Mouse (Mus musculus) megakaryocyte, adult 5-6 weeks (primary cell): ENCODE data around the gene Fam117b. TPM values are rescaled to one million over a fixed set of nuclear protein-coding genes. Genes with fewer than 3 reads are reported as not detected.

Experiments
- ATAC-seq: 2 replicates; pipeline ENCODE4 v1.8.0; 2016; ENCODE audit warnings: mild to moderate bottlenecking, inconsistent platforms; ENCODE audit not compliant: poor library complexity, severe bottlenecking
- total RNA-seq, 2 experiments: library from RNA; stranded (forward) in 1 of 2; stranded (reverse) in 1 of 2; fragments of 153-499, 151-499 nt in 1 of 2; fragments of 221-1000, 200-1000 nt in 1 of 2; gene quantifications; 2 replicates each; pipeline versions ENCODE4 v1.2.3 to v1.2.4; 2015 to 2017

Gene Fam117b
- total RNA-seq, 2 experiments from 2014 or later, result 40.4 to 40.7 TPM

DNA sequence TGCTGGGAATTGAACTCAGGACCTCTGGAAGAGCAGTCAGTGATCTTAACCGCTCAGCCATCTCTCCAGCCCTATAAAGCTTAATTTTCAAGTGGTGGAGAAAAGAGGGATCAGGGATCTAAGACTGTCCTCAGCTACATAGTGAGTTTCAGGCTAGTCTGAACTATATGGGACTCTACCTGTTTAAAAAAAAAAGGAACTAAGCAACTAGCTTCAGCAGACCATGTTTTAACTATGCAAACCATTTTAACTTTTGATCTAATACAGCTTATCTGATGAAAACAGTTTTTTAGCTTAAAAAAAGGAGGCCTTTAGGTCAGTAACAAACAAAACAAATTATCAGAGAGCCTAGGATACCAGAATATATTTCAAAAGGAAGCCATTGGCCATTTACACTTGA, 1.9 kb upstream of the Fam117b start:
- no peak for ATAC-seq

DNA sequence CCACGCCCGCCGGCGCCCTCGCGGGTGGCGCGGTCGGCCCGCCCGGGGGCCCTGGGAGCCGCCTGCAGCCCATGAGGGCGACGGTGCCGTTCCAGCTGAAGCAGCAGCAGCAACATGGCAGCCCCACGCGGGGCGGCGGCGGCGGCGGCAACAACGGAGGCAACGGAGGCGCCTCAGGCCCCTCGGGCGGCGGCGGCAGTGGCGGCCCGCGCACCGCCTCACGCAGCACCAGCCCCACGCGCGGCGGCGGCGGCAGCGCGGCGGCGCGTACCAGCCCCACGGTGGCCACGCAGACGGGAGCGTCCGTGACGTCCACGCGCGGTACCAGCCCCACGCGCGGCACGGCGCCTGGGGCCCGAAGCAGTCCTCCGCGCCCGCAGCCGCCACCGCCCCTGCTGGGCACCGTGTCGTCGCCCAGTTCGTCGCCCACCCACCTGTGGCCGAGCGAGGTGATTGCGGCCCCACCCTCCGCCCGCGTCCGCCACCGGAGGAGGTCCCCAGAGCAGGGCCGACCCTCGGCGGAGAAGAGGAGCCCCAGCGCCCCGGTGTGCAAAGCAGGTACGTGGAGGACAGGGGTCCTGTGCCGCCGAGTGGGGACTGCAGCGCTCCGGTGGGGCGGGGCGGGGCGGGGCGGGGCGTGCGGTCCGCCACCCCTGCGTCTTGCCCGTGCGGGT, 526 bp downstream of the Fam117b start:
- ATAC-seq, result peak; percentile 8

DNA sequence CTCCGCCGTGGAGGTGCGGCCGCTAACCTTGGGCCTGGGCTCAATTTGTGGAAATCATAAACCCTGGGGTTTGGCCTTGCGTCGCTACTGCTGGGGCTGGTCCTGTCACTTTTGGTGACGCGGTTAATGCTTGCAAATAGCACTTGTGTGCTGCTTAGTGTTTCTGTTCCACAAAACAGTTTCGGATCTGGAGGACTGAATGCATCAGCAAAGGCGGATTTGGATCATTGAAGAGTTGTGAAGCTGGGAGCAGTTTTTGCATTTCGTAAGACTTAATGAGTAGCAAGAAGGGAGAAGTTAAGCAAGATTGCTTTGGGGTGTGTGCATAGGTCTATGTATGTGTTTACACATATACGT, 1.0 kb downstream of the Fam117b start:
- ATAC-seq, result peak; percentile 68

DNA sequence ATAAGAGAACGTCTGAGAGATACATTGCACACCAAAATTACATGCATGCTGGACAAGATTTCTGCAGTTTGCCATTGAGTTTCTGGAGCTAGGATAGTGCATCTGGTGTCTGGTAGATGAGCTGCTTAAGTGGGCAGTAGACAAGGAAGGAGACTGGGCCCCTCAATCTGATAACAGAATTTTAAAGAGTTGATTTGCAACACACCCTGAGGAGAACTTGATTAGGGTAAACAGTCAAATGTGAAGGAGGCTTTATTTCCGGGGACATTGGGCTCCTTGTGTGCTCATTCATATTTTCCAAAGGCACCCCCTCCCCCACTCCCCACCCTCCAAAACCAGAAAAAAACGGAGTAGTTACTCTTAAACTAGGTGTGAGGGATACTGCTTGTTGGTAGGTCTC, 2.0 kb downstream of the Fam117b start:
- no peak for ATAC-seq

DNA sequence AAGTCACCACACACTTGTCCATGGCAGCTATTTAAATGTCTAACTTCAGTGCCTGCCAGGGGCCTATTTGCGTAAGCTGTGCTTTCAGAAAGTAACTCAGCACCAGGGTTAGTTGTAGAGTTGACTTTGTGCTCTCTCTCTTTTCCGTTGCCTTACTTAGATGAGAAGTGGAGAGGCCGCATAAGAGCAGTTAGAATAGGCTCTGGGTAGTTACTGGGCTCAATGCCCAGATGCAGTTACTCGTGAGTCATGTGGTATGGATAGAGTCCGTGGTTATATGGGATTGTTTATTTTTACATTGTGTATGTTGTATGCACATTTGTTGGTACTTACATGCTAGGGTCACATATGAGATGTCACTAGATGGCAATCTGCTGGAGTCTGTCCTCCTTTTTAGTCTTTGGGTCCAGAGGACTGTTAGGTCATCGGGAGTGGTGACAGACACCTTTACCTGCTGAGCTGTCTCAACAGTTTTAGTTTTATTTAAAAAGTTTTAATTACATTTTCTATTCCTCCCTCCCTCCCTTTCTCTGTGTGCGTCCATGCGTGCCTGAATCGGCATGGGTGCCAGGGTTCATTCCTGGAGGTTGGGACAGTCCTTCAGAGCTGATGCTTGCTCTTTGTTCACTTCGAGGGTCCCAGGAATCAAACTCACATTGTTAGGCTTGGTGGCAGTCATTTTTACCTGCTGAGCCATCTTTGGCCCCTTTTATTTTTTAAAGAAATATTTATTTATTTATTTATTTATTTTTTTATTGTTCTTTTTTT, 3.2 kb downstream of the Fam117b start:
- ATAC-seq, result no peak

DNA sequence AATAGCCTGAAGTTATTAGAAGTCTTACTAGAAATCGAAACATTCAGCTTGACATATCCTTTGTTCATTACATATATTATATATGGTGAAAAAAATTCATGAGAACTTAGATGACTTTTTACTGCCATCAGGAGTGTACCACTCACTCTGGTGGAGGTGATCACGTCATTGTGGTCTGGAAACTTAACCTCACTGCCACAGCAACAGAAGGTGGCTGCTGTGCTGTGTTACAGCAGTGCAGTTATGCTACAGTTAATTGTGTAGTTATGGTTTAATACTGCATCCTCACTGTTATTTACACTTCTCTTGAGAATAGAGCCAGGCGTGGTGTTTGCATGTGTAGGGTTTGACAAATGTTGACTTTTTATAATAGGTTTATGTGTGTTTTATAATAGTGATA, 4.6 kb downstream of the Fam117b start:
- no peak for ATAC-seq

DNA sequence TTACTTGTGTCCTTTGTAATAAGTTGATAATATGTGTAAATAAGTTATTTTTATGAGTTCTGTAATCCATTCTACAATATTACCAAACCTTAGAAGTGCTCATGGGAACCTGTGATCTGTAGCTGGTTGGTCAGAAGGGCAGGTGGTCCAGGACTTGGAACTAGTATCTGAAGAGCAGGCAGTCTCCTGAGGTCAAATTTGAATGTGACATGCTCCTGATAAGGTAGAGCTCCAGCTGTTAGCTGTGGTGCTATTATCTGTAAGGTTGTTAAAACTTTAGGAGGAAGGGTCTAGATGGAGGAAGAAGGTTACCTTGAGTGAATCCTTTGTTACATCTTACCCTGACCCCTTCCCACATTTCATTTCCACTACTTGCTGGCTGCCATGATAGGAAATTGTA, 5.3 kb downstream of the Fam117b start:
- ATAC-seq, result no peak

DNA sequence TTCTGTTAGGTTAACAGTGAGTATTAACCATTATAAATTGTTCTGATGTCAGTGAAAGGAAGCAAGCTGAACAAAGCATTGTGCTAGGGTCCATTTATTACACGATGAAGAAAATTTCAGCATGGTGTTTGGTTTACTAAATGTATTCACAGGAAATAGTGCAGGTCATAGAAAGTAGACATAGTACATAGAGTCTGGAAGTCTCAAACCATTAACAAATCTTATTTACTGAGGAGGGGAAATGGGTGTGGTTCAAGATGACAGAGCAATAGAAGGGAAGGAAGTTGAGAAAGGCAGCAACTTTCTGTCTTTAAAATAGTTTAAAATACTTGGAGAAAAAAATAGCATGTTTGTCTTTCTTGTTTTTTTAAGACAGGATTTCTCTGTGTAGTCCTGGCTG, 10.4 kb downstream of the Fam117b start:
- peak; percentile 80 for ATAC-seq

DNA sequence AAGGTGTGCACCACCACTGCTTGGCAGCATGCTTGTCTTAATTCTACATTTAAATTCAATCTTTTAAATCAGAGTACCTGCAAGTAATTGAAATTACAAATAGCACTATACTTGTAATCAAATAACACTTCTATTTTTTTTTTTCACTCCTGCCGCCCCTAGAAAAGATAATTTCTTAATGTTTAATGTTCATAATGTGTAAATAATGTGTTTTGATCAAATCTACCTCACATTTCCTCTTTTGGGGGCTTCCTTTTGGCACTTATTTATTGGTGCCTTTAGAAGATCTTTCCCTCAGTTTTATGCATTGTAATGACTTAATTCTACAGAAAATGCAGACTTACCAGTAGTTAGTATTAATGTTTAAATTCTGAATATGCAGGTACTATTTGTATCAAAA, 10.9 kb downstream of the Fam117b start:
- ATAC-seq, result no peak

DNA sequence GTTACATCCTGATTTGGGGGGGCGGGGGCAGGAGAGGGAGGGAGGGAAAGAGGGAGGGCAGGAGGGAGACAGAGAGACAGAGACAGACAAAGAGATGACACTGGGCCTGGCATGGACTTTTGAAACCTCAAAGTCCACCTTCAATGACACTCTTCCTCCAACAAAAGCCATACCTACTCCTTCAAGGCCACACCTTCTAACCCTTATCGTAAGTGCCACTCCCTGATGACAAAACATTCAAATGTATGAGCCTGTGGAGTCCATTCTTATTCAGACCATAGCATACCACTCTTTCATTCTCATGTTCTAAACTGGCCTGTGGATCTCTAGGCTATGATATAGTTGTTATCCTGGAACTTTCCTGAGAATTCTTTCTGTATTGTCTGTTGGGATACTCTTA, 11.6 kb downstream of the Fam117b start:
- no peak for ATAC-seq

DNA sequence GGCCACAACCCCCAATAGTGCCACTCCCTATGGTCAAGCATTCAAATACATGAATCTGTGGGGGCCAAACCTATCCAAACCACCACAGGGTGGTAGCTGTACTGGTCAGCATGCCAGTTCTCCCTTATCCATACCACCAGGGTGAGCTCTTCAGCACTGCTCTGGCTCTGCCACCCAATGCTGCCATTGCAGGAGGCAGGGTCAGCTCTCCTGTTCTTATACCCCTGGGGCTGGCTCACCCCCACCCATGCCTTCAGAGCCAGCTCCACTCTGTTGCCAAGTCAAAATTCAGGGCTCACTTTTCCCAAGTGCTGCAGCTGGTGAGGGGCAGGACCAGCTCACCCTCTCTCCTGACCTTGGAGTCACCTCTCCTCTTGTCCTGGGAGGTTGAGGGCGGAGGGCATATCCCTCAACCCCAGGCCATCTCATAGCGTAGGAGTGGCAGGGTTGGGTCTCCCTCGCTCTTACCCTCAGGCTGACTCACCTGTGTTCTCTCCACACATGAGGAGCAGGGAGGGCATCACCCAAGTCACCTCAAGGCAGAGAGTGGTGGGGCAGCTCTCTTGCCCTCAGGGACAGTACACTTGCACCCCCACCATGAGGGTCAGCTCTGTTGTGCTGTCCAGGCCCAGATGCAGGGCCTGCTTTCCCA, 13.3 kb downstream of the Fam117b start:
- ATAC-seq, result 0 out of 2 replicates have a peak, but pooled peaks have one; percentile 16

DNA sequence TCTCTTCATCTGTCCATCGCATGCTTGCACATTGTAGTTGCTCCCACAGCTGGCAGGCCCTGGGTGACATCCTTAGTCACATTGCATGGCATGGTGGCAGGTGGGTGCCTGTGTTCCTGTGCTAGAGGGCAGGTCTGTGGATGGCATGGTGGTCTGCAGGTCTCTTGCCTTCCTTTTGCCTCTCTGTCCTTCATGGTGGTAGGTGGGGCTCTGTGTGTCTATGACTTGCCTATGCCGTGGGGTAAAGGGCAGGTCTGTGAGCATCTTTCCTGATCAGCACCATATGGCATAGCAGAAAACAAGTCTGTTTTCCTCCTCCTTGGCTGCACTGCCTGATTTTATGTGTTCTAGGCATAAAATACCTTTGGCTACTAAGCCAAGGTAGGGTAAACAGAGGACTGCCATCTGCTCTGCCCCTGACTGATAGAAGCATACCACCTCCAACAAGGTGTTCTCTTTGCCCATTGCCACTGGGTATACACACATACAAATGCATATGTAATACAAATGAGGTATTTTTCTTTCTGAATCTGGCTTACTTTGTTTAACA, 14.4 kb downstream of the Fam117b start:
- no peak for ATAC-seq

DNA sequence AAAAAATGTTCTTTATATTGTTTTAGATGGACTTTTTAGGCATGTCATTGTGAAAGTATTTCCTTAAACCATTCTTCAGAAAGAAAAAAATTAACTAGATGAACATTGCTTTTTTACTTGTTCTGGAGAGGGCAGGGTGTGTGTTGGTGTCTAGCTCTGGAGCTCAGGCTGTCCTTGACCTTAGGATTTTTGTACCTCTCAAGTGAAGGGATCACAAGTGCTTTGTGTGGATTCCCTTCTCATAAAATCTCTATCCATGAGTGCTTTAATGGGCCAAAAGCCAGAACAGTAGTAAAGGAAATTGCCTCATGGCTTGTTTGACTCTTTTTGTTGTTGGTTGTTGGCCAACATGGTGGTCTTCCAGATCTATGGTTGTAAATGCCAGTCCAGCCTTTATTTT, 18.1 kb downstream of the Fam117b start:
- ATAC-seq, result no peak

DNA sequence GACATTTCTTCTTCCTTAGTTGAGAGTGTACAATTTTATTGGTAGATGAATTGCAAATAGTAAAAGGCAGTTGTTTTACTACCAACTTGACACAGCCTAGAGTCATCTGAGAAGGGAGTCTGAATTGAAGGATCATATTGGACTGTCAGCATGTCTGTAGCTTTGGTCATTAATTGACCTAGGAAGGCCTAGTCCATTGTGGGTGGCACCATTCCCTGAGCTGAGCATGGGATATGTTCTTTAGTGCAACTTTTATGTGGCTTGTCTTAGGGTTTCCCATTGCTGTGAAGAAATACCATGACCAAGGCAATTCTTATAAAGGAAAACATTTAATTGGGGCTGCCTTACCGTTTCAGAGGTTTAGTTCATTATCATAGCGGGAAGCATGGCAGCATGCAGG, 20.2 kb downstream of the Fam117b start:
- ATAC-seq, result no peak

DNA sequence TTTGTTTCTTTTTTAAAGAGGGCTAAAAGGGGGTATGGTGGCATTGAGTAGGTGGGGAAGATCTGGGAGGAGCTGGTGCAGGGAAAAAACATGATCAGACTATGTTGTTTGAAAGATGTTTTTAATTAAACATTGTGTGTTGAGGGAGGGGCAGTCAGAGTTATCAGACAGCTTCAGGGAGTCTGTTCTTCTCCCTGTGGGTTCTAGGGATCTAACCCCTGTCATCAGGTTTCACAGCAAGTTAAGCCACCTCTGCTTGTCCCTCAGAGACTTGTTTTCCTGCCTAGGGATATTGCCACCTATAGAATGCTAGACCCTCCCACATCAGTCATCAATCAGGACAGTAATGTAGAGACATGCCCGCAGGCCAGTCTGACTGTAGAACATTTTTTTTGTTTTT, 28.3 kb downstream of the Fam117b start:
- no peak for ATAC-seq

DNA sequence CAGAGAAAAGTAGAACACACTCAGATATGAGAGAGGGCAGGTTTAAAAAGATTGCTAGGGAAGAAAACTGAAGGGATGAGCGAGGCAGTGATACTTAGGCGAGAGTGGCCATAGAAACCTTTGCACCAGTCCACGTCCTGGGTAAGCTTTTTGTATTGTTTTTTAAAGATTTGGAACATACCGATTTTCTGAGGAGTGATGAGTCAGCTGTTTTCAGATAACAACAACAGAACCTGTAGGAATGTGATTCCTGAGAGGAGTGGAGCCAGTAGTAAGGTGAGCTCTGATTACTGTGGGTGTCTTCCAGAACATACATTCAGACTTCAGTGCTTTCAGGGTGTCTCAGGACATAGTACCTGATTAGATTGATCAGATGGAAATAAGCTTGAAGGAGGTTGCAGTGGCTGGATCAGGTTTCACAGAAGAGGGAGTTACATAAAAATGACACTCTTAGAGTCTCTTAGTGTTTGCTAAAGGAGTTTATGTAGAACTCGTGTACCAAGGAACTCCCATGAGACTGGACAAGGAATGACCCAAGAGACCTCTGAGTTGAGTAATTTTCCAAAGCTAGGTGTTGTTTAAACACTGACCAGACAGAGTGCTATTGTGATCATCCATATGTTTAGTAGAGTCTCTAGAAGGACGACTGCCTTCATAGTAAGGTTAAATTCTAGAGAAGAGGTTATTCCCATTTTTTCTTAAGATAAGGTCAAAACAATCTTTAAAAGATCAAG, 29.4 kb downstream of the Fam117b start:
- no peak for ATAC-seq

DNA sequence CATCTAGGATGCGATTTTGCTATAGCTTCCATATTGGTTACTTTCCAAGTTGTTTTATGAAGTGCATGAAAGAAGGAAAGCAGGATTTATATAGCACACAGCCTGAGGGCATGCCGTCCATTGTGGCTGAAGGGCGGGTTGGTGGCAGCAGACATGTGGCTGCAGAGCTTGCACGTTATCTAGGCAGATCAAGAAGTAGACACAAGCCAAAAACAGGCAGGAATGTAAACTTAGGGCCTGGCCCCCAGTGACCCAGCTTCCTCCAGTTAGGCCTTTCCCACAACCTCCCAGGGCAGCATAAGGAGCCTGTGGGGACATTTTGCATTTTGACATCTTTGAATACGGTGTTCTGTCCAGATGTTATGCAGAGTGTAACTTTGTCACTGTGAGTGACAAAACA, 31.0 kb downstream of the Fam117b start:
- no peak for ATAC-seq

DNA sequence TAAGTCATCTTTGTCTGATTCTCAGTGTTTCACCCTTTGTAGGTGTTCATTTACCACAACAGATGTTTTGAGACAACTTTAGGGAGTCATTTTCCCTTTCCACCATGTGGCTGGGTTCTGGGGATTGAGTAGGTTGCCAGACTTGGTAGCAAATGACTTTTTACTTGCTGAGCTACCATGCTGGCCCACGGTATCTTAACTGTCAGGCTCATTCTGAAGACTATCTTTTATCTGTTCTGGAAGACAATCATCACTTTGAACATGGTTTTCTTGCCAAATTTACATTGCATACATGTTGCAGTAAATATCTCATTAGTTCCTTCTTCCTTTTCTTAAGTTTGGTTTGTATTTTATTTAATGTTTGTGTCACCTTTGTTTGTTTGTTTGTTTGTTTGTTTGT, 33.2 kb downstream of the Fam117b start:
- ATAC-seq, result no peak

DNA sequence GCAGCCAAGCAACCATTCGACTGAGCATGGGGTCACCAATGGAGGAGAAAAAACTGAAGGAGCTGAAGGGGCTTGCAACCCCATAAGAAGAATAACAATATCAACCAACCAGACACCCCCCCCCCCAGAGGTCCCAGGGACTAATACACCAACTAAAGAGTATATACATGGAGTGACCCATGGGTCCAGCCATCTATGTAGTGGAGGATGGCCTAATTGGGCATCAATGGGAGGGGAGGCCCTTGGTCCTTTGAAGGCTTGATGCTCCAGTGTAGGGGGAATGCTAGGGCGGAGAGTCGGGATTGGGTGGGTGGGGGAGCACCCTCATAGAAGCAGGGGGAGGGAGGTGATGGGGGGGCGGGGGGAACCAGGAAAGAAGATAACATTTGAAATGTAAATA, 34.7 kb downstream of the Fam117b start:
- ATAC-seq, result no peak

DNA sequence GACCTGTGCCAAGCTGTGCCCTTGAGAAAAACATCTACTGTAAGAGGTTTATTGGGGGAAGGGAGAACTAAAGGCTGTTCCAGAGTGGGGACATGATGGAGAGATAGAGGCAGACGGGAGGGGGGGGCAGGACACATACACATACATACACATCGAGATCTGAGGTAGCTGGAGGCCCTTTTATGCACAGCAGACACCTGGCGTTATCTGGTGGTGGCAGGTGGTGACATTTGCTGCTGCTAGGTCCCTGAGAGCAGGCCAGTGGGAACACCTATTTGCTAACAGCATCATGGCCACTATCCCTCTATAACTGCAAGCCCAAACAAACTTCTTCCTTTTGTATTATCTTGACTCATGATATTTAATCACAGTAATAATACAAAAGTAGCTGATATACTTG, 44.4 kb downstream of the Fam117b start:
- no peak for ATAC-seq

DNA sequence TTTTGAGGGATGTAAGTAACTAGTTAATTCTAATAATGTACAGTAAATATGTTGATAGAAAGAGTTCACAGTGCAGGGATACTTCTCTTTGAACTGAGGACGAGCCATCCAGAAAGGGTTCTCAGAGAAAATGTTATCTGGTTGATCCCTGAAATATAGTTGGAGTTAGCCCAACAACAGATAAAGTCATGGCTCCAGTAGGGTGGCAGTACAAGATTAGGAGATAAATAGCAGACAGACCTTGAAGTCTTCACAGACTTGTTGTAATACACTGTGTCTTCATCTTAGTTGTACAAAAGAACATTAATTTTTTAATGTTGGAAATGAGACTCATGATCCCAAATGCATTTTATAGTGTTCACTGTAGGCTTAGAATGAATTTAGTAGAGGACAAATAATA, 47.1 kb downstream of the Fam117b start:
- ATAC-seq, result no peak
